Mouse (Mus musculus): ENCODE results near the gene Snu13. TPM values are rescaled to one million over a fixed set of nuclear protein-coding genes. Genes with fewer than 3 reads are reported as not detected.
A peak's percentile ranks its signal among the peaks of the same experiment; 100 is the strongest.

The Snu13 gene
- total RNA-seq, 2 experiments from 2014 or later = 44.4 to 61.4 TPM

DNA sequence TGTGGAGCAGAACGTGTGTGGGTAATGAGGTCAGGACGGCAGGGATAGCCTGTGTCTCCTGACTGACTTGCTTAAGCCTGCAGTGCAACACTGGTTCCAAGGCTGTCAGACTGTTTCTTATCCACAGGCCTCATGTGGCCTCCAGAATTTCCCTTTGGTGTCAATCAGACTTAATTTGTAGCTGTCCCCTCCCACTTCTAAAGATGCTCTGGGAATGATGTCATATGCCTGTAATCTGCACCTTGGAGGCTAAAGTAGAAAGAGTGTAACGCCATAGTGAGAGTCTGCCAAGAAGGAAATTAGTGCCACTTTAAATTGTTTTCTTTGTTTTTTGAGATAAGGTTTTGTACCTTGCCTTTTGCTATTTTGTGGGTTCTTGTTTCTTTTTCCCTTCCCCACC is 28.1 kb downstream of the Snu13 start:
- no peak for TF ChIP-seq CTCF (IDR thresholded peaks at IDR 0.05)
- no peak overlapping the region for H3K4me3 ChIP-seq
- DNase-seq = no peak
- intact Hi-C loops (cut with DNase I) = no loop called here
- no peak overlapping the region for H3K27ac ChIP-seq

DNA sequence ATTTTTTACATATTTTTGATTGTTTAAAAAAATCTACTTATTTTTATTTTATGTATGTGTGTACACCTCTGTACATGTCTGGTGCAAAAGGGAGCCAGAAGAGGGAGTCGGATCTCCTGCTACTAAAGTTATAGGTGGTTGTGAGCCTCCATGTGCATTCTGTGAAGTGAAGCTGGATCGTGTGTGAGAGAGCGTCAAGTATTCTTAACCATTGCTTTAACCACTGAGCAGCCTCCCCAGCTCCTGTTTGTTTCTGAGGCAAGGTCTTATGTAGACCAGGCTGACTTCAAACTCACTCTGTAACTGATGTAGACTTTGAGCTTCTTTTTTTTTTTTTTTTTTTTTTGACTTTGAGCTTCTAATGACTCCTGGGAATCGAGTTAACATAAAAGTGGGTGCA is 29.9 kb downstream of the Snu13 start:
- no peak for TF ChIP-seq CTCF (IDR thresholded peaks at IDR 0.05)
- no peak overlapping the region for H3K4me3 ChIP-seq
- no peak for DNase-seq
- no peak overlapping the region for H3K27ac ChIP-seq
- intact Hi-C loops (cut with DNase I) = no loop called here

DNA sequence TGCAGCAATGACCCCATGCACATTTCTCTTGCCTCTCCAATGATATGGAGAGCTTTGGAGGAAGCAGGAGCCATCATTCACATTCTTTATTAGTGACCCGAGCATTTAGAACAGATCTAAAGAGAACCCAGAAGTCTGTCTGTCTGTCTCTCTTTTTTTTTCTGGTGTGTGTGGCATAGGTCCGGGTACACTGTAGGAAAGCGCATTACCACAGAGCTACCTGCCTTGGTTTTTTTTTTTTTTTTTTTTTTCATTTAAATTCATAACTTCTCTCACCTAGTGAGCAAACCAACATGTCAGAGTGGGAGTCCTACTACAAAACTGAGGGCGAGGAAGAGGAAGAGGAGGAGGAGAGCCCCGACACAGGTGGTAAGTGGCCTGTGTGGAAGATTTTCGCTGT is 30.6 kb downstream of the Snu13 start:
- intact Hi-C loops (cut with DNase I) = no loop called here
- no peak for DNase-seq
- Histone ChIP-seq H3K27ac (peak overlapping the region; percentile 93), H3K4me3 (peak overlapping the region; percentile 77)
- no peak for TF ChIP-seq CTCF (IDR thresholded peaks at IDR 0.05)

DNA sequence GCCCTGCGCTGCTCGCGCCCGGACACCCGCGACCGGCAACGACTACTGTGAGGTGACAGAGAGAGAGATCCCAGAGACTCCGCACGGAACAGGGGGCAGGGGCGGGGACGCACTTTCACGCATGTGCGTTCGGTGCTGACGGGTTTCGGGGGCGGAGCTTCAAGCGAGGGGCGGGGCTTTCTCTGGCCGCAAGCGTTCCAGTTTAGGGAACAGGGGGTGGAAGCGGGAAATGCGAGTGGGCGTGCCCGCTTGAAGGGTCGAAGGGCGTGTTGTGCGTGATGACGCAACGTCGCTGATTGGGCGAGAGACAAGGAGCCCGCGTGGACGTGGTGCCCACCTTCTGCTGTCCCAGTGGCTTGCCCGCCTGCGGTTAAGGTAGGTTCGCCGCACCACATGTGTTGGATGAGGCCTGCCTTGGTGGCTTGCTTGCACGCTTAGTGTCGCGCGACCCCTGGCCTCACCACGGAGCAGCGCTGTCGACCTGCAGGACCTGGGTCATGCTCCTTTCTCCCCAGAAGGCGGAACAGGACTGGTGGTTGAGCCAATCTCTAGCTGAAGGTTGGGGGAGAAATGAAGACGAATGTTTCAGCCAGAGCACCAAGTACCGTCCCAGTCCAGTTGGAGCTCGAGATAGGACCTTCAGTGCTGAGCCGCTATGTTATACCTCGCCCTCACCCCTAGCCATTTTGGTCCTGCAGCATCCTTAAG is 31.1 kb downstream of the Snu13 start:
- TF ChIP-seq CTCF (IDR thresholded peaks at IDR 0.05) = no peak
- DNase-seq = peak; percentile 99
- H3K27ac ChIP-seq = peak overlapping the region; percentile 93
- intact Hi-C loops (cut with DNase I) = no loop called here
- peak overlapping the region; percentile 77 for H3K4me3 ChIP-seq

DNA sequence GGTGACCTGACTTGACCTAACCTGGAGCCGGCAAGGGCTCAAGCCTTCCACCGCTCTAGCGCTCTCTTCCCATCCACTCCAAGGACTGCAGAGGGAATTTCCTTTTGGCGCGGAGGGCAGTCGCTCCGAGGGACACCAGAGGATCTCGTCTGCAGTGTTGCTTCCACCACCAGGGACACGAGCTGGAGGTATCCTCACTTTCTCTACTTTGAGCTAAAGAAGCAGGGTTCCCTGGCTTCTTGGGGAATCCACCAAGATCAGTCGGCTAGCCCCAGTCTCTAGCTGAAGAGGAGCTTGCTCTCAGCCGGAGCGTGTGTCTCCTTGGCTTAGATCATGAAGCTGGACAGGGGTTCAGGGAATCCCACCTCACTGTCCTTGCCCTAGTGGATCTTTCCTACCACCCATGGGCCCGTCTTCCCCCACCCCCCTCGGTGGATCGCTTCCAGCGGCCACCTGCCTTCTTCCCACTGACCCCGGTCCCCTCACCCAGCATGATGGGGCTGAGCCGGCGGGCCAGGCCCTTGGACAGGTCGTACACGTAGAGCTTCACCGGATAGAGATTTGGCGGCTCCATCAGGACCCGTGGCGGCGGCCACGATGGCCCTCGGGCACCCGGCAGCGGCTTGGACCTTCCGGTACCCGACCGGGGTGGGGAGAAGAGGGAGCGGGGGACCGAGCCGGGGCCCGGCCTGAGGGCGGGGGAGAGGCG is 31.9 kb downstream of the Snu13 start:
- peak overlapping the region; percentile 77 for H3K4me3 ChIP-seq
- intact Hi-C loops (cut with DNase I) = no loop called here
- no peak for TF ChIP-seq CTCF (IDR thresholded peaks at IDR 0.05)
- peak overlapping the region; percentile 93 for H3K27ac ChIP-seq
- DNase-seq = peak; percentile 46

DNA sequence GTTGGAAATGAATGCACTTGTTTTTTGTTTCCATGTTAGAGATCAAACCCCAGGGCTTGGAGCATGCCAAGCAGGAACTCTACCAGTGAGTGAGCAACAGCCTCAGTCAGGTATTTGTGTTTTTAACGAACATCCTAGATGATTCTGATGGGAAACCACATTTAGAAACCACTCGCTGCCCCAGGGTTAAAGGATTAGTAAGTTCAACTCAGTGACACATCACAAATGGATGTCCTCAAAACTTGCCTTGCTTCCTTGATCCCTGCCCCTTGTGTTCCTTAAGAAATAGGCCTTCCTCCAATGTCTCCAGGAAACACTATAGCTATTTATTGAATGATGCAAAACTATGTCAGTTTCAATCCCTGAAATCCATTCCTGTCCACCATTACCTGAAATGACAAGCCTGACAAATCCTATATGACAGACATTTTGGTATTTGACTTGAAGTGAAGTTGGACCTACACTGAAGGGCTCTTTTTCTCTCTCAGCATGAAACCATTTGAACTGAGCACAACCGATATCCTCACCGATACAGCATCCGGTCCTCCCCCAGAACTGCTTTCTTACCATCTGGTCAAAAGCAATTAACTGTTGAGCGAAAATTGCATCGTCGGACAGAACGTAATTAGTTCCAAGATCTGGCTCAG is 32.5 kb downstream of the Snu13 start:
- Histone ChIP-seq H3K4me3 (peak overlapping the region; percentile 77), H3K27ac (peak overlapping the region; percentile 93)
- intact Hi-C loops (cut with DNase I) = no loop called here
- no peak for TF ChIP-seq CTCF (IDR thresholded peaks at IDR 0.05)
- DNase-seq = no peak

DNA sequence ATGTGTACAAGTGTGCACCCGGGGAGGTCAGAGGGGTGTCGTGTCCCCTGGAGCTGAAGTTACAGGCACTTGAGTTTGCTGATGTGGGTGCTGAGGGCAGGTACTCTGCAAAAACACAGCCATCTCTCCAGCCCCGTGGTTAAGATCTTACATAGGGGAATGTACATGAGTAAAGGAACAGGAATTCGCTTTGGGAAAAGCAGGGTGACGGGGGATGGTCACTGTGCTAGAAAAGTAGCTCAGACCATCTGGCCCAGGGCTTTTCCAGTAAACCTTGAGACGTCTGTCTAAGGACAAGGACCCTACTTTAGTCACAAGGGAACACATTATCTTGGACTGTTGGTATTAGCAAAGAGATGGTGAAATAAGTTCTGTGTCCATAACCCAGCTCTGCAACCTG is 35.5 kb downstream of the Snu13 start:
- no peak for TF ChIP-seq CTCF (IDR thresholded peaks at IDR 0.05)

DNA sequence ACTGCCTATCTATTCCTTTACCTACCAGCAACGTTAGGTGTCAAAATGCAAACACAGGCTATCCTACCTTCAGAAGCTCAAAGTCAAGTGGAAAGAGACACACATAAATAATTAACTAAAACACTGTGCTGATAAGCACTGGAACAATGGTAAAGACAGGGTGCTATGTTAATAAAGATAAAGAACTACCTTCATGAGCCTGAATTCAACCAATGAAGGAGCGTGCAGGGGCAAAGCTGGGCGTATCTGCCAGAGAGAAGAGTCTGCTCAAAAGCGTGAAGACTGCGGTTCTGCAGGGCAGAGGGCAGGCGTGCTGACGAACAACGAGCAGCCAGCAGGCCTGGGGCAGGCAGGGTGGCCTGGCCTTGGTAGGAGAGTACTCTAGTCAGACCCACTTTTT is 43.1 kb downstream of the Snu13 start:
- Histone ChIP-seq H3K27ac (no peak overlapping the region), H3K4me3 (no peak overlapping the region)
- intact Hi-C loops (cut with DNase I) = no loop called here
- no peak for TF ChIP-seq CTCF (IDR thresholded peaks at IDR 0.05)
- DNase-seq = no peak

More for the DNA sequence above, 35.5 kb downstream of the Snu13 start:
- no peak for DNase-seq
- intact Hi-C loops (cut with DNase I) = no loop called here
- no peak overlapping the region for H3K27ac ChIP-seq
- H3K4me3 ChIP-seq = no peak overlapping the region

DNA sequence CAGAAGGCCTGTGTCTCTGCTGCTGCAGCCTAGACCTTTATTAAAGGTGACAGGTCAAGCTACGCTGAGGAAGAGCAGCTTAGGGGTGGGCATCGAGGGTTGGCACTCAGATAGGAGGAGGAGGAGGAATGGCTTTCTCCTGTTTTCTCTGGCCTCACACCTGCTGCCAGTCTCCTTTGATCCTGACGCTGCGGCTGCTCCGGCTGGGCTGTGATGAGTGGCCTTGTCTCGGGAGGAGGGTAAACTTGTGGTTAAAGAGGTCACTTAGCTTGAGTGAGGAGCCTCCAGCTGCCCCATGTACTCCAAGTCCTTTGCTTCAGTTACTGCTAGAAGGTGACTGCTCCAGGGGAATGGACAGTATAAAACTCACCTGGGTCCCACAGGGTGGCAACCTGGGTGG is 53.4 kb downstream of the Snu13 start:
- intact Hi-C loops (cut with DNase I) = loop anchor here (5.0 kb wide), 1 partner anchor 167 kb away; no protein-coding TSS in a partner anchor
- H3K4me3 ChIP-seq = no peak overlapping the region
- no peak for DNase-seq
- no peak for TF ChIP-seq CTCF (IDR thresholded peaks at IDR 0.05)
- H3K27ac ChIP-seq = no peak overlapping the region

DNA sequence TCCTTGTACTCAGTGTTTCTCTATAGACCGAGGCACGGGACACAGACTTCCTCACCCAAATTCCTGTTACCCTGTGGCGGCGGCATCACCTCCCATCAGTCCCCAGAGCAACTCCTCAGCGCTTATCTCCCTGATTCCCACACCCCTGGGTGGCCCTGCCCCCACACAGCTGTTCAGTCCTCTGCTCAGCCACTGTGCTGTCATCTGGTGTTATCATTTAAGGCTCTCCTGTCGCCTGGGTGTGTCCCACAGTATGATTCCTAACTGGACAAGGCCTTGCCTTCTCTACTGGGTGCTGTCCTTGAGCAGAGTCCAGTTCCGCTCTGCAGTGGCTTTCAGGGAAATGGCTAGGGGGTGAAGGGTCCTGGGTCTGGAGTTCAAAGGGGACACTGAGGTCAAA is 56.8 kb downstream of the Snu13 start:
- DNase-seq = no peak
- Histone ChIP-seq H3K27ac (no peak overlapping the region), H3K4me3 (no peak overlapping the region)
- no peak for TF ChIP-seq CTCF (IDR thresholded peaks at IDR 0.05)
- intact Hi-C loops (cut with DNase I) = loop anchor here (5.0 kb wide), 1 partner anchor 163 kb away; no protein-coding TSS in a partner anchor

Other genes with a start within 250 kb of the Snu13 start
- 100 to 1,000 TPM; 101 to 191 TPM for gene Tef, start 245.2 kb downstream of the Snu13 start, total RNA-seq (2021)
- 100 to 1,000 TPM; 151 to 205 TPM for gene Tob2, start 188.8 kb downstream of the Snu13 start, total RNA-seq (2021)
- 10 to 100 TPM; 38.4 to 39.9 TPM for gene Phf5a, start 175.7 kb downstream of the Snu13 start, total RNA-seq (2021)
- 1,000 to 10,000 TPM; 1,155 to 1,439 TPM for gene Aco2, start 175.3 kb downstream of the Snu13 start, total RNA-seq (2021)
- gene Polr3h, start 121.4 kb downstream of the Snu13 start, total RNA-seq (2021) = 1 to 10 TPM; 6.4 to 7.6 TPM
- gene Csdc2, start 110.8 kb downstream of the Snu13 start, total RNA-seq (2021) = 1 to 10 TPM; 1.6 to 2.1 TPM
- 10 to 100 TPM; 16.2 to 17.2 TPM for gene Pmm1, start 86.7 kb downstream of the Snu13 start, total RNA-seq (2021)
- gene 1700029P11Rik, start 67.1 kb downstream of the Snu13 start, total RNA-seq (2021) = not detected
- gene Xrcc6, start 59.8 kb downstream of the Snu13 start, total RNA-seq (2021) = 10 to 100 TPM; 23.9 to 25.4 TPM
- gene Desi1, start 13.7 kb downstream of the Snu13 start, total RNA-seq (2021) = 10 to 100 TPM; 14.5 to 20.8 TPM
- not detected for gene 4930407I10Rik, start 11.6 kb upstream of the Snu13 start, total RNA-seq (2021)
- not detected for gene Mei1, start 22.4 kb upstream of the Snu13 start, total RNA-seq (2021)
- gene Ccdc134, start 80.3 kb upstream of the Snu13 start, total RNA-seq (2021) = 10 to 100 TPM; 11.8 to 12.4 TPM
- gene Srebf2, start 99.6 kb upstream of the Snu13 start, total RNA-seq (2021) = 10 to 100 TPM; 11.4 to 17.4 TPM
- gene Shisa8, start 165.2 kb upstream of the Snu13 start, total RNA-seq (2021) = not detected
- gene Tnfrsf13c, start 176.8 kb upstream of the Snu13 start, total RNA-seq (2021) = not detected
- gene Cenpm, start 197.2 kb upstream of the Snu13 start, total RNA-seq (2021) = not detected
- gene 1500009C09Rik, start 204.8 kb upstream of the Snu13 start, total RNA-seq (2021) = not detected
- under 1 TPM; 0.41 to 0.45 TPM for gene Sept3, start 227.3 kb upstream of the Snu13 start, total RNA-seq (2021)

All from gastrocnemius, adult 2 months (tissue).